Mouse (Mus musculus) effector memory CD4-positive, alpha-beta T cell, adult 5 months (primary cell): Measurements from ENCODE around the gene Txnip. TPM values are rescaled to one million over a fixed set of nuclear protein-coding genes. Genes with fewer than 3 reads are reported as not detected.

ENCODE experiments used
- polyA plus RNA-seq: library from polyadenylated mRNA; unstranded; fragments of 100-300 nt; shearing (Covaris generic); gene quantifications from one replicate; pipeline ENCODE4 v1.2.1, GENCODE M21; 2017

The Txnip gene
- 394 TPM for polyA plus RNA-seq

GRCm38 (mm10) chr3:96557694-96558093 is at the start of gene Txnip:
Gene Txnip (plus strand): TSS chr3:96557957.

GRCm38 (mm10) chr3:96524914-96525313 is 32.8 kb upstream of the Txnip start, which contains the start of gene Hfe2:
Gene Hfe2 (plus strand): TSS chr3:96525172.

GRCm38 (mm10) chr3:96576690-96577541 is 19.2 kb downstream of the Txnip start, which contains the start of gene Gm16253:
Gene Gm16253 (plus strand): TSS chr3:96576984.

GRCm38 (mm10) chr3:96593790-96594560 is 36.2 kb downstream of the Txnip start, which contains the start of gene Polr3gl:
Gene Polr3gl (minus strand): TSS chr3:96594181.

GRCm38 (mm10) chr3:96596228-96596707 is 38.5 kb downstream of the Txnip start, which contains the start of gene Ankrd34a:
Gene Ankrd34a (plus strand): TSS chr3:96596636.

GRCm38 (mm10) chr3:96600639-96601250 is 43.0 kb downstream of the Txnip start, which contains the start of gene Lix1l:
Gene Lix1l (plus strand): TSS chr3:96601149.

Other genes starting within 250 kb of the Txnip start
- not detected for gene BC107364, start 105.7 kb upstream of the Txnip start, polyA plus RNA-seq
- gene Hfe2, start 32.8 kb upstream of the Txnip start, polyA plus RNA-seq = not detected
- gene Gm16253, start 19.0 kb downstream of the Txnip start, polyA plus RNA-seq = 0.97 TPM
- gene Polr3gl, start 36.2 kb downstream of the Txnip start, polyA plus RNA-seq = 17.6 TPM
- gene Ankrd34a, start 38.7 kb downstream of the Txnip start, polyA plus RNA-seq = not detected
- gene Lix1l, start 43.2 kb downstream of the Txnip start, polyA plus RNA-seq = not detected
- gene Rbm8a, start 72.0 kb downstream of the Txnip start, polyA plus RNA-seq = 155 TPM
- 26.4 TPM for gene Pex11b, start 77.4 kb downstream of the Txnip start, polyA plus RNA-seq
- gene Gm42957, start 77.5 kb downstream of the Txnip start, polyA plus RNA-seq = not detected
- gene Itga10, start 87.6 kb downstream of the Txnip start, polyA plus RNA-seq = 0.21 TPM
- gene Ankrd35, start 112.2 kb downstream of the Txnip start, polyA plus RNA-seq = 2.9 TPM
- 16.3 TPM for gene Pias3, start 138.4 kb downstream of the Txnip start, polyA plus RNA-seq
- gene Nudt17, start 150.6 kb downstream of the Txnip start, polyA plus RNA-seq = 0.51 TPM
- 53.7 TPM for gene Polr3c, start 169.7 kb downstream of the Txnip start, polyA plus RNA-seq
- gene Rnf115, start 169.7 kb downstream of the Txnip start, polyA plus RNA-seq = 101 TPM